Mouse (Mus musculus) thymus, postnatal 10 days (tissue): ENCODE results near the gene Prdm15.

ENCODE experiments used
- DNase-seq, 2 experiments: peaks; one replicate each; pipeline ENCODE4 v3.0.0; 2021; ENCODE audit warnings: low spot score in 2 of 2

The Prdm15 gene

GRCm38 (mm10) chr16:97751884-97752283 lies 99.8 kb downstream of the Prdm15 start:
- DNase-seq: no peak

GRCm38 (mm10) chr16:97748421-97748820 lies 103.2 kb downstream of the Prdm15 start:
- DNase-seq: no peak
